Mouse (Mus musculus): ENCODE measurements around the gene Dync1i1. TPM values are rescaled to one million over a fixed set of nuclear protein-coding genes. Genes with fewer than 3 reads are reported as not detected.
"Not testable (repeated sequence)": the region's sequence is repeated elsewhere in the genome, so short reads cannot be mapped to it uniquely, and the experiment has no call there.

The Dync1i1 gene
- total RNA-seq (2021) = 100 to 1,000 TPM; 143 to 150 TPM
- long read RNA-seq, experiment 1, transcript Dync1i1-201 (16 exons, 2,518 nt) = minor isoform, 26 of 224 reads
- long read RNA-seq, experiment 1, transcript Dync1i1-204 (17 exons, 2,599 nt) = major isoform, 141 of 224 reads
- long read RNA-seq, experiment 1, transcript Dync1i1-203 (17 exons, 2,718 nt) = minor isoform, 29 of 224 reads
- long read RNA-seq, experiment 1, partial matches to known transcripts = 6 of 224 reads
- long read RNA-seq, experiment 1, other reads (novel, unspliced or antisense) = 20 of 224 reads
- long read RNA-seq, experiment 2, transcript Dync1i1-204 (17 exons, 2,599 nt) = major isoform, 121 of 220 reads
- long read RNA-seq, experiment 2, transcript Dync1i1-203 (17 exons, 2,718 nt) = minor isoform, 36 of 220 reads
- long read RNA-seq, experiment 2, transcript Dync1i1-201 (16 exons, 2,518 nt) = minor isoform, 23 of 220 reads
- long read RNA-seq, experiment 2, partial matches to known transcripts = 24 of 220 reads
- long read RNA-seq, experiment 2, other reads (novel, unspliced or antisense) = 10 of 220 reads

- DNase-seq (ENCODE audit: low spot score in 2 of 2) = peak; percentile 50 to 66
Observed at GRCm38 (mm10) chr6:5725611-5726236, at the start of gene Dync1i1. Dync1i1 (plus strand) TSS chr6:5725639.

GRCm38 (mm10) chr6:5679738-5680137, 45.7 kb upstream of the Dync1i1 start:
- no peak for DNase-seq (ENCODE audit: low spot score in 2 of 2)

- no peak for DNase-seq (ENCODE audit: low spot score in 2 of 2)
Observed at GRCm38 (mm10) chr6:5701826-5702225, 23.6 kb upstream of the Dync1i1 start.

GRCm38 (mm10) chr6:5707894-5708293, 17.5 kb upstream of the Dync1i1 start:
- DNase-seq (ENCODE audit: low spot score in 2 of 2) = not testable (repeated sequence)

- DNase-seq (ENCODE audit: low spot score in 2 of 2) = no peak
Observed at GRCm38 (mm10) chr6:5710063-5710605, 15.3 kb upstream of the Dync1i1 start.

- no peak for DNase-seq (ENCODE audit: low spot score in 2 of 2)
Observed at GRCm38 (mm10) chr6:5712620-5713019, 12.8 kb upstream of the Dync1i1 start.

GRCm38 (mm10) chr6:5715101-5715618, 10.3 kb upstream of the Dync1i1 start:
- DNase-seq (ENCODE audit: low spot score in 2 of 2) = no peak

- no peak for DNase-seq (ENCODE audit: low spot score in 2 of 2)
Observed at GRCm38 (mm10) chr6:5718955-5719354, 6.5 kb upstream of the Dync1i1 start.

- not testable (repeated sequence) for DNase-seq (ENCODE audit: low spot score in 2 of 2)
Observed at GRCm38 (mm10) chr6:5720716-5721115, 4.7 kb upstream of the Dync1i1 start.

- no peak for DNase-seq (ENCODE audit: low spot score in 2 of 2)
Observed at GRCm38 (mm10) chr6:5723986-5724385, 1.5 kb upstream of the Dync1i1 start.

GRCm38 (mm10) chr6:5726237-5726670, 815 bp downstream of the Dync1i1 start:
- no peak for DNase-seq (ENCODE audit: low spot score in 2 of 2)

- peak in 1 of 2 experiments; percentile 40 for DNase-seq (ENCODE audit: low spot score in 2 of 2)
Observed at GRCm38 (mm10) chr6:5733217-5733616, 7.8 kb downstream of the Dync1i1 start.

GRCm38 (mm10) chr6:5734398-5734797, 9.0 kb downstream of the Dync1i1 start:
- no peak for DNase-seq (ENCODE audit: low spot score in 2 of 2)

GRCm38 (mm10) chr6:5734862-5735261, 9.4 kb downstream of the Dync1i1 start:
- DNase-seq (ENCODE audit: low spot score in 2 of 2) = no peak

- peak; percentile 16 to 69 for DNase-seq (ENCODE audit: low spot score in 2 of 2)
Observed at GRCm38 (mm10) chr6:5739711-5740110, 14.3 kb downstream of the Dync1i1 start.

- DNase-seq (ENCODE audit: low spot score in 2 of 2) = no peak
Observed at GRCm38 (mm10) chr6:5741395-5742032, 16.1 kb downstream of the Dync1i1 start.

GRCm38 (mm10) chr6:5750079-5750711, 24.8 kb downstream of the Dync1i1 start:
- no peak for DNase-seq (ENCODE audit: low spot score in 2 of 2)

GRCm38 (mm10) chr6:5752128-5752527, 26.7 kb downstream of the Dync1i1 start:
- peak in 1 of 2 experiments; percentile 52 for DNase-seq (ENCODE audit: low spot score in 2 of 2)

- DNase-seq (ENCODE audit: low spot score in 2 of 2) = no peak
Observed at GRCm38 (mm10) chr6:5752617-5753016, 27.2 kb downstream of the Dync1i1 start.

GRCm38 (mm10) chr6:5756509-5757130, 31.2 kb downstream of the Dync1i1 start:
- DNase-seq (ENCODE audit: low spot score in 2 of 2) = no peak

Data from layer of hippocampus, postnatal 14 days (tissue).